Mouse (Mus musculus) testis, postnatal 10 days (tissue): ENCODE results near the gene Ndufv3.
"Not testable (repeated sequence)": the region's sequence is repeated elsewhere in the genome, so short reads cannot be mapped to it uniquely, and the experiment has no call there.

Experiments used
- DNase-seq: peaks from one replicate; pipeline ENCODE4 v3.0.0; 2021; ENCODE audit warnings: low spot score

Gene Ndufv3

GRCm38 (mm10) chr17:31512593-31512992, 7.3 kb upstream of the Ndufv3 start:
- DNase-seq, result no peak

DNA sequence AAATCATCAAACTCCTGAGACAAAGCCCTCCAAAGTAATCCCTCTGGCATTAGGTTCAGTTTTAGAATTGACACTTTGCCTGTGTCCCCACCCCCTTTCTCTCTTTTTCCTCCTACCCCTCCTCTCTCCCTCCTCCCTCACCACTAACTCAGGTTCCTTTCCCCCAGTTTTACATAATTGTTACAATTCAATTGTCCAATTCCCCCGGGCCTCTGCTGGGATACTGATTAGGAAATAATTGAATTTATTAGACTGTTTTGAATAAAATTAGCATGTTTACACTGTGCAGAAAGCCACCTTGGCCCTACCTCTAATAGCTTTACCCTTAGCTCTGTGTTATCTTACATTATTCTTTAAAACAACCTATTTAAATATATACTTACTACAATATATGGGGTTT, 5.2 kb upstream of the Ndufv3 start:
- DNase-seq, result no peak

- DNase-seq, result no peak
Observed at GRCm38 (mm10) chr17:31519344-31519945, 470 bp upstream of the Ndufv3 start.

GRCm38 (mm10) chr17:31520895-31521294, 980 bp downstream of the Ndufv3 start:
- DNase-seq, result peak; percentile 88

DNA sequence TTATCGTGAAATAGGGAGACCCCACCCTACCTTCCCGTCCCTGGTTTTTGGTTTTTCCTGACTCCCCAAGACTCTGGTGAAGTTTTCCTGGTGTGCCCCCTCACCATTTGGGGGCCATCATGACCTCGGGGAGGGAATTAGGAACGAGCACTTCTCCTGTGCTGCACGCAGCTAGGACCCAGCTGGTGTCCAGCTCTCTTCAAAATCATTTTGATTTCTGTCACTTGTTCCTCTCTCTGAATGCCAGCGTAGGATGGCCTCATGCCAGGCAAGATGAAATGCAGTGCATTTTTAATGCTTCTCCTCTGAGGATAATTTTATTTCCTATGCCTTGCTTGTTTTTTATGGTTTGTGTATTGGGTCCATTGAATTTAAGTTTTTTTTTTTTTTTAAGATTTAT, 2.0 kb downstream of the Ndufv3 start:
- DNase-seq, result no peak

GRCm38 (mm10) chr17:31525114-31525513, 5.2 kb downstream of the Ndufv3 start:
- no peak for DNase-seq

DNA sequence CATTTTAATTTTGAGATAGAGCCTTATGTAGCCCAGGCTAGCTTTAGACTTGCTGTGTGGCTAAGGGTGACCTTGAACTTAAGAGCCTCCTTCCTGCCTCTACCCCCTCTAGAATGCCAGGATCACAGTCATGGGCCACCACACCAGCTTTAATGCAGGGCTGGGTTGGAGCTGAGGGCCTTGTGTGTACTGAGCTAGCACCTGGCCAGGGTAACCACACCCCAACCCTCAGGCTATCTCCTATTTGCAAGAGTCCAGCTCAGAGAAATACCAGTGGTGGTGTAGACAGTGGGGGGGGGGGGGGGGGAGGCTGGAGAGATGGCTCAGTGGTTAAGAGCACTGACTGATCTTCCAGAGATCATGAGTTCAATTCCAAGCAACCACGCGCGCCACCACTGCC, 5.9 kb downstream of the Ndufv3 start:
- DNase-seq, result no peak

GRCm38 (mm10) chr17:31529314-31529713, 9.4 kb downstream of the Ndufv3 start:
- DNase-seq, result peak; percentile 69

- DNase-seq, result no peak
Observed at GRCm38 (mm10) chr17:31531441-31532158, 11.7 kb downstream of the Ndufv3 start.

- DNase-seq, result not testable (repeated sequence)
Observed at GRCm38 (mm10) chr17:31532331-31532730, 12.4 kb downstream of the Ndufv3 start.

DNA sequence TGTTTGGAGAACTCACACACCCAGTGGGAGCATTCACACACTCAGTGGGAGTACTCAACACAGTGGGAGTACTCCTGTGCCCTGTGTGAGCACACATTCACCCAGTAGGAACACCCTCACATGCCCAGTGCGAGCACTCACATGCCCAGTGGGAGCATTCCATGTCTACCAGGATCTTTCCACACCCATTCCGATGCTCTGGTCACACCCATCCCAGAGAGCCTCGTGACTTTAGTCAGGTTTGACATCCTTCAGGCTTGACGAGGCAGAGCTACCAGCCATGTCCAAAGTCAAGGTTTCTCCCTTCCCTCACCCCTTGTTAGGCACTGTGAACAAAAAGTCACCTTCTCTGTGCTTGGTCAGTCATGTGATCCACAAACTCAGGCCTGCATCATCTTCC, 15.4 kb downstream of the Ndufv3 start:
- no peak for DNase-seq

DNA sequence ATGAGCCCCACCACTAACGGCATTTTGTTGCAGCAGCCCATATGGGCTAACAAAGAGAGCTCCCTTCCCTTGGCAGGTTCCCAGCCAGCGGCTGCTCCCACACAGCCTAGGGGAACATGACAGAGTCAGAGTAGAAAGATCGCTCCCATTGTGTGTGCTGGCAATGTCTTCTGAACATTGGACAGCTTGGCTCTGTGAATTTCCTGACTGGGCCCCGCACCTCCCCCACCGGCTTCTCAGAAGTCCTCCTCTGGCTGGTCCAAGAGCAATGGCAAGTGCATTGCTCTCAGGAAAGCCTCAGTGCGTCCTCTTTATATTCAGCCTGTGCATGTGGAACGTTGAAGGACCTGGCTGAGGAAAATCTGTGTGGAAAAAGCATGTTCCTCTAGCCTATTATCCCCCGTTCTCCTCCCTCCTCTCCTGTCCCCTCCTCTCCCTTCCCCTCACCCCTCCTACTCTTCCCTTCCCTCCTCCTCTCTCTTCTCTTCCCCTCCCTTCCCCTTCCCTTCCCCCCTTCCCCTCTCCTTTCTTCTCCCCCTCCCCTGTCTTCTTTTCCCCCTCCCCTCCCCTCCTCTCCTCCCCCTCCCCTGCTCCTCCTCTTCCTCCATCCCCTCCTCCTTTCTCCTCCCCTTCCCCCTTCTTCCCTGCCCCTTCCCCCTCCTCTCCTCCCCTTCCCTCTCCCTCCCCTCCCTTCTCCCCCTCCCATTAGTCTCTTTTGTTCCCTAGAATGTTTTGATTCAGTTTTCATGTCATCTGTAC, 16.1 kb downstream of the Ndufv3 start:
- peak; percentile 74 for DNase-seq

- DNase-seq, result no peak
Observed at GRCm38 (mm10) chr17:31540101-31540500, 20.2 kb downstream of the Ndufv3 start.

DNA sequence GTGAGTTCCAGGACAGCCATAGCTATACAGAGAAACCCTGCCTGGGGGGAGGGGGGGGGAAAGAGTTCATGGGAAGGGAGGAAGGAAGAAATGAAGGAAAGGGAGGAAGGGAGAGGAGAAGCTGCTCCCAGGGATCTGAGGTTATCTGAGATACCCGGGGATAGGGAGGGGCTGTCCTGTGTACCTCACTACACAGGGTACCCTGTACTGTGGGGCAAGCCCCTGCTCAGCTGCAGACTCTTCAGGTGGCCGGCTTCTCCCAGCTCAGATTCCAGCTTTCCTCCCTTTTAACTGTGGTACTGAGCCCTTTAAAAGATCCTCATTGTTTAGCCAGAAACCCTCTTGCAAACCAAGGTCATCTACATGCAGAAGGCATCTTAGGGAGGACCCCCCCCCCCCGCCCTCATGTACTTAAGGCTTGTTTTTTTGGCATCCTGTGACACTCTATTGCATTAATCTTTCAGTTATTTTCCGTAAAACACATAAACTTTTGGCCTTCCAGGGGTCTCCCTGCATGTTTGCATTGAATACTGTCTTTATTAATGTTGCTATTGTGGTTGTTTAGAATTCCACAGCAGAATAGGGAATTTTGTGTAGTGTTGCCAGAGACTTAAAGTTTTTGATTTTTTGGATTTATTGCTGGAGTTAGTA, 21.0 kb downstream of the Ndufv3 start:
- DNase-seq, result no peak

DNA sequence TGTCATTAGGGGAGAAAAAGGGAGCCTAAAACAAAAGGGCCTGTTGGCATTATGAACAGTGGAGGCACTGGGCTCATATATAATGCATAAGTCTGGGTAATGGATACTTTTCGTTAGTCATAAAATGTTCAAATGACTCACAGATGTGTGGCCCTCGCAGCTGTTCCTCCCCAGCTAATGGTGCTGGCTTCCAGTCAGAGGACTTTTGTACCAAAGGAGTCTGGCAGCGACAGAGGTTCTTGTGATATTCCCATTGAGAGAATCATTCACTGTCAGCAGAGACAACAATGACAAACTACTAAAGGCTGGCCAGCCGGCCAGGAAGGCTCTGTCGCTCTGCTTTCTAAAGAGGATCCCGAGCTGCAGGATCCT, 21.5 kb downstream of the Ndufv3 start:
- no peak for DNase-seq

GRCm38 (mm10) chr17:31543574-31543973, 23.7 kb downstream of the Ndufv3 start:
- DNase-seq, result no peak

DNA sequence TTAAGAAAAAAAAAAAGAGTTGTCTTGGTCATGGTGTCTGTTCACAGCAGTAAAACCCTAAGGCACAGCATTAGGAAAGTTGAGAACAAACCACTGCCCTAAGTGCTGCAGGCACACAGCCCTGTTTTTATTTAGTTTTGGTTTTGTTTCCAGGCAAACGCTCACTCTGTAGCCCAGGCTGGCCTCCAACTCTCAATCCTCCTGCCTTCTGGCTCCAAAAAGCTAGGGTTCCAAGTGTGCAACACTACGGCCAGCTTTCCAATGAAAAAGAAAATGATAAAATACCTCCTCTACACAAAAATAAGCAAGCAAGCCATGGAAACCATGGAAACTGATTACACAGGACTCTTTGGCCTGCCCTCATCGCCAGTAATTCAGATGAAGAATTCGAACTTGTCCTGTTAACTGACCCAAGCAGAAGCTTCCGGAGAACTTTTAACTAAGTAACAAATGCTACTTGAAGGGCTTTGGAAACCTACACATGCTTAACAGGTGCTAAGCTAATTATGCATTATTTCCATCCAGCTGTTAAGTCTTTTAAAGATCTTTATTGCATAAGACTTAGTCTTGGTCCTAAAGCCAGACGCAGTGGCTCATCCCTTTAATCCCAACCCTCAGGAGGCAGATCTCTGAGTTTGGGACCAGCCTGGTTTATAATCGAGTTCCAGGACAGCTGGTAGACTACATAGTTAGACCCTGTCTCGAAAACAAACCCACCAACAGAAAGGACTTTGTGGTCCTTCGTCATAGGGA, 26.7 kb downstream of the Ndufv3 start:
- DNase-seq, result no peak

DNA sequence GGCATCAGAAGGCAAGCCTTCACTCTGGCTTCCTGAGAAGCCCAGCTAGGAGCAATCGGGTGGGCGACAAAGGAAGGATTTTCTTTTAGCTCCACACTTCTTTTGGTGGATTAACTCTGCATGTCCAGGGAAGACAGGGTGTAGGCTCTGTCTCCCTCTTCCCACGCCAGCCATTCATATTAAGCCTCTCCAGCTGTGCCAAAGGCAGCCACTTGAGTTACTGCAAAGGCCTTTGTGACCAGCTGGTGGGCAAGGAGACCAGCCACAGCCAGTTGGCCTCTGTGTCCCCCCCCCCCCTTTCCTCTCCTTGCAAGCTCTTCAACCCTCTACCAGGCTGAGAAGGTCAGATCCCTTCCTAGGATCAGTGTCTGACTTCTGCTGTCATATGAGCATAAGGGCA, 28.1 kb downstream of the Ndufv3 start:
- no peak for DNase-seq

DNA sequence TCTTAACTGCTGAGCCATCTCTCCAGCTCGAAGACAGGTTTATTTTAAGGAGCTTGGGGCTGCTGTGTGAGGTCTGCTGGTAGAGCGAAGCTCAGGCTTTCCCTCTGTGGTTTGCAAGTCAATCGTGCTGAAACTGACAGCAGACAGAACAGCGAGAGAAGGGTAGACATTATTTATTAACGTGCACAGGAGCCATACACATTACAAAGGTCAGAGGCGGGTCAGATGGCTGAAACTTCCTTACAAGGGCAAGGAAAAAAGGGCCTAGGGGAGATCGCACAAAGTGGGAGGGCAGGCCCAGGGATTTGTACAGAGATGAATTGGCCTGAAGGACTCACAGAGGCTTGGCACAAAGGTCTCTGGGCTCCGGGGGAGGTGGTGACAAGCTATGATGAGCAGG, 29.5 kb downstream of the Ndufv3 start:
- no peak for DNase-seq

GRCm38 (mm10) chr17:31552601-31553000, 32.7 kb downstream of the Ndufv3 start:
- not testable (repeated sequence) for DNase-seq

- no peak for DNase-seq
Observed at GRCm38 (mm10) chr17:31556253-31556652, 36.3 kb downstream of the Ndufv3 start.
